Mouse (Mus musculus): Measurements from ENCODE around the gene Slc7a15.
A peak's percentile ranks its signal among the peaks of the same experiment; 100 is the strongest.

The Slc7a15 gene

DNA sequence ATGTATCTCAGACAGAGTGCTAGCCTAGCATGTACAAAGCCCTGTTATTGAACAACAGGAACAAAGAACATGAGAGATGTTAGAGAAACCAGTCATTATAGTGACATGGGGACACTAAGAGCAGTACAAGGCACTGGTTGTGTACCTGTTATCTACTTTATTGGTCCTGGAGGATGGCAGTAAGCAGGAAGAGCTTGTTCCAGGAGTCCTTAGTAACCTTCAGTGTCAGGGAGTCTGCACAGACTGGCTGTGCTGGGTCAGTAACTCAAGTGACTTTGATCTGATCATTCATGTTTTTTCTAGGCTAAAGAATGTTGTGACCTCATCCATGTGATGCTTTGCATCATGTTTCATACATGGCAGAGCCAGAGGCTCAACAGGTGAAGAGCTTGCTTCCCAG is 42.7 kb downstream of the Slc7a15 start:
- DNase-seq: no peak

DNA sequence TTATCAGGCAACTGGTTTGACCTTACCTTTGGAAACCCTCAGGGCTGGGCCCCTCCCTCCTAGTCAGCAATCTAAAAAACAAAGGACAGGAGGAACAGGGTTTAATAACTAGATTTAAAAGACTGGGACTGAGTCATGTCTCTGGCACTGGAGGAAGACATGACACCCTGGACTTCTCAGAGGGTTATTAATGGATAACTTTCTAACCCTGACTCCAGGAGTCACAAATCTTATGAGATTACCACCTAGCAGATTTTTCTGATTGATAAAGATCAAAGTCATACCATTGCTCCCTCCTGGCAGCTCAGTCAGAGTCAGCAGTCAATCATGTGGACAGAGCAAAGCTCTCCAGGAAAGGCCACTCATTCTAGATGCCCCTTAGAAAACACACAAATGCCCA is 43.4 kb downstream of the Slc7a15 start:
- DNase-seq: no peak

DNA sequence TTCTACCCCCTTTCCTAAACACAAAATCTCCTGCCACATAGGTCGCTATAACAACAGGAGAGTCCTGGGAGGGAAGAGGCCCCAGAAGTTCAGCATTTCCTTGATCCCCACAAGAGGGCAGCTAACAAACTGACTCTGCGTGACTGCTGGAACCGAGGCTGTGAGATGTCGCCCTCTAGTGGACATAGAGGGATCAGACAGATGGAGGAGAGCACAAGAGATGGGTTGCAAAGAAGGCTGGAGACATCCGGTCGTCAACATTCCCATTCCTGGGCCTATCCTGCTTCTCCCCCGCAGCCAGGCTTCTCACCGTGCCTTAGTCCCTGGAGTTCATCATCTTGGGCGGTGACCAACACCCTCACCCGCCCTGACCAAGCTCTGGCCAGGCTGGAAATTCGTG is 51.5 kb downstream of the Slc7a15 start:
- peak; percentile 94 for DNase-seq

DNA sequence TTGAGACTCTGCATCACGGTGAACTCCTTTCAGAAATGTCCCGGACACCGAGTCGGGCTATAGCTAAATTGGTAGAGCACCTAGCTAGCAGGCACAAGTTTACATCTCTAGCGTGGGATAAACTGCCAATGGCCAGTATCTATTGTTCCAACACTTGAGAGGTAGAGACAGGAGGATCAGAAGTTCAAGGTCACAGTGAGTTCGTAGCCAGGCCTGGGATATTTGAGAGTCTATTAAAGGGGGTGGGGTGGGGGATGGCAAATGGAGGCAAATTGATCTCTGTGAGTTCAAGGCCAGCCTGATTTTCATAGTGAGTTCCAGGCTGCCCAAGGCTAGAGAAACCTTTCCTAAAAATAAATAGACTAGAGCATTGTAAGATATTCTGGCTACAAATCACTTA is 52.1 kb downstream of the Slc7a15 start:
- peak; percentile 56 for DNase-seq

DNA sequence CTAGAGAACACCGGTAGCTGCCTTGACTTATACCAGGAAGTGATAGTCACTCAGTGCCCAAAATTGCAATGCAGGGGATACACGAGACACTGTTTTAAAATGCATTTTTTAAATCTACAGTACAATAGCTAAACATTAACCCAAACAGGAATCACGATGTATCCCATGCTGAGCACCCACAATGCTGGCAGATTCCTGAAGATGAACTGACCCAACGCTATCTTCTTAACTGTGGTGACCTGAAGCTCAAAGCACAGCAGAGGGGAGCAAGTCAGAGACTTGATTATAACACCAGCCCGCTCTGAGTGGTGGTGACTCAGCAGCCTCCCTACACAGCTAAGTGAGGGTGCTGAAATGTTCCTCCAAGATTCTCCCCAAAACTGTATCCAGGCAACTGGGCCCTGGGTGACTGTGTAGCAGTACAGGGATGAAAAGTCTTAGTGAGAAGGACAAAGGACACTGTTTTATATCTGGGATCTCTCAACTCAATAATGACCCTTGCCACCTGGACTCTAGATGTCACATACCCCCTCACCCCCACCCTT is 53.7 kb downstream of the Slc7a15 start:
- DNase-seq: peak; percentile 60

DNA sequence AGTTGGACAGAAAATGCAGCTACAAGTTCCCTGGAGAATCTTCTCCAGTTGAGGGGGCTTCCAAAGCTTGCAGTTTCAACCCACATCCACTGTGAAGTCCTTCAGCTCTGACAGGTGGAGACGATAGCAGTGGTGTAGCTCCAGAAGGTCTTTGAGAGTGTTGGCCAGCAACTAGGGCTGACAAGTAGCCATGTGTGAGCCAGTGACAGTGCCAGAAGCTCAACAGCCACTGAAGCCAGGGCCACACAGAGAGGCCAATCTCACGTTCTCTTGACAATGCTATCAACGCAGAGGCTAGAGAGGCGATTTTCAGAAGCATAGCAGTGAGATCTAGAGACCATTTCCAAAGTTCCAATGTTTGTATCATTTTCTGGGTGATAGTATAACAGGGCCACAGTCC is 56.5 kb downstream of the Slc7a15 start:
- DNase-seq: peak; percentile 62

DNA sequence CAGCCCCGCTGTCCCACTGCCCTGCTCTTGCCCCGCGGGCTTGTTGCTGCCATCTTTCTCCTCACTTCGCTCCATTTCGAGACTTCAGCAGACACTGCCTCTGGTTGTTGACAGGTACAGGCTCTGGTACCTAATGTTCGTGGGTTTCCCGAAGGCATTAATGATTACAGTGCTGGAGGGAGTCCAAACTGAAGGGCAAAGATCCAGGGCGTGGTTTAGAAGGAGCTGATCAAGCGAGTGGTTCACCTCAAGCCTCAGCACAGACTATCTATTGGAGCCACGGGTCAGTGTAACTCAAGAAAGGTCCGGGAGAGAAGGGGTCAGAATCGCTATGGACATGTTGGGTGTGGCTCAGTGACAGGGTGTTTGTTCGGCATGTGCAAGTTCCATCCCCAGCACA is 59.4 kb downstream of the Slc7a15 start:
- peak; percentile 81 for DNase-seq

DNA sequence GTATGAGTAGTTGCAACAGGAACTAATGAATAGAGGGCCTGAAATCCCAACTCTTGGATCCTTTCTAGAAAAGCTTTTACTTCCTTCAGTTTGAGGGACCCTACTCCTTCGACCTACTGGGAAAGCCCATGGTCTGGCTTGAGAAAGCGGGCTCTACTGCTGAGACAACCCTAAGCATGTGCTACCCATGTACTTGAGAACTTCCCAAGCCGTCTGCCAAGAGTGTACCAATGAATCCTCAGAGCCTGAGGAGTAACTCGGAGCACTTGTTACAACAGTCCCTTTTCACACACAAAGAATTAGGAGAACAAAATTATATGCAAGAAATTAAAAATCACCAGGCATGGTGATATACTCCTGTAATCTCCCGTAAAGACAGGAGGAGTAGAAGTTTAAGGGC is 61.6 kb downstream of the Slc7a15 start:
- peak; percentile 55 for DNase-seq

DNA sequence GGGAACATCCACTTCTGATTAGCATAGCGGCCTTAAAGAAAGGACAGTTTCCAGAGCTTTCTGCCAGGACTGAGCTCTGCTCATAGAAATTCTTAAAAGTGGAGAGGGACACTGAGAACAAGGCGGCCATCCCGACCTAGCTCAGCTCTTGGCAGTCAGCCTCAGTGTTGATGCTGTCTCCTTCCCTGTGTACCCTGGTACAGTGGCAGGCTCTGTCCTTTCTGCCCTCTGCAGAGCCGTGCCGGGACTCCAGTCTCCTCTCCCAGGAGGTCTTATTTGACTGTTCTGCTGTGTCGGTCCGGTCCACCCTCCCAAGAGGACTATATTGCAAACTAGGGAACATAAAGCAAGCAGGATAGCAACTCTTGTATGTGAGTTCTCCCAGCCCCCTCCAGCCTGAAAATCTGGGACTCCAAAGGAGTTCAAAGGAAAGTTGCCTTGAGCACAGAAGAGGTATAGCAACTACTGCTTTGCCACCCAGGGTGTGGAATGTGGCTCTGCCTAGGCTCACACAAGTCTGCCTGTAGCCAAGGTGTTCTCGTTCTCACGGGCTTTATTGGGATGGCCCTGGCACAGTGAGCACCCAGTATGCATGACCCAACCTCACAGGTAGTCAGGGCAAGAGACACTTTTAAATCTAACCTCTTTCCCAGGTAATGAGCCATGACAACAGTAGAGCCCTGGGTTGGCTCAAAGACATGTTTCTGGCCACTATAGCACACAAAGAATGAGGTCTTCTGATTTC is 62.5 kb downstream of the Slc7a15 start:
- DNase-seq: peak; percentile 71

DNA sequence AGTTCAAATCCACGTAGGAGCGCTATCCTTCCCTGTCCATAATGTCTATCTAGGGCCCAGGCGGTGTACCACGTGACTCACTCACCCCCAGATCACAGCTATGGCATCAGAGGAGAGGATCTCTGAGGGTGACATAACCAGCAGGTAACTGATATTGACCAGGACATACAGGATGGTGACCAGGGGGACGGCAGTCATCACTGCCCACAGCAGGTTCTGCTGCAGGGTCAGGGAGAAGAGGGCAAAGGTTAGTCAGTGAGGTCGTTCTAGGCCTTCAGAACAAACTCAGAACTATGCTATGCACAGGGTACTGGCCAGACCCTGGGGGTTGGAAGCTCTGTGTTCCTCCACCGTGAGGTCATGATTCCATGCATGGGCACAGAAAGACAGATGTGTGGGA is 63.3 kb downstream of the Slc7a15 start:
- DNase-seq: peak; percentile 66

DNA sequence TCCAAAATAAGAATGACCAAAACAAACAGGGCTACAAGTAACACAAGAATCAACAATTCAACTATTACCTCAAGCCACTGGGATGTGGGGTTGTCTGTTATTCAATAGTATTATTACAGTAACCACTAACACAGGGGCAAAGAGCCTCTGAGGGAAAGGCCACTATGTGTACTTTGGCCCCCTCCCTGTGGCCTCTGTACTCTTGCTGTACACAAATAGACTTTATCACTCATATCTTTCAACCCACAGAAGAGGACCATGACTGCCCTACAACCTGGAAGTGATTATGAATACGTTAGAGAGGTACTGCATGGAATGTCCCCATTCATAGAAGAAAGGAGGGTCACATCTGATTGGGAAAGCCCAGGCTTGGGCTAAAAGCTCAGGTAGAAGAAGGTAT is 64.0 kb downstream of the Slc7a15 start:
- no peak for DNase-seq

DNA sequence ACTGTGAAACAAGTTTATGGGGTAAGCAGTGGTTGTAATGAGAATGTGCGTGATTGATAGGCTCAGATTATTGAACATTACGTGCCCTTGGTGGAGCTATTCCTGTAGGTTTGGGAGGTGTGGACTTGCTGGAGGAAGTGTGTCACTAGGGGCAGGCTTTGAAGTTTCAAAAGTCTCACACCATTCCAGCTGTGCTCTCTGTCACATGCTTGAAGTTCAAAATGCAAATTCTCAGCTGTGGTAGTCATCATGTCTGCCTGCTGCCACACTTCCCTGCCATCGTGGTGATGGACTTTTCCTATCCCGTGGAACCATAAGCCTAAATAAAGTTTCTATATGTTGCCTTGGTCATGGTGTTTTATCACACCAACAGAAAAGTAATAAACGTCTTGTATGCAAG is 71.1 kb downstream of the Slc7a15 start:
- no peak for DNase-seq

DNA sequence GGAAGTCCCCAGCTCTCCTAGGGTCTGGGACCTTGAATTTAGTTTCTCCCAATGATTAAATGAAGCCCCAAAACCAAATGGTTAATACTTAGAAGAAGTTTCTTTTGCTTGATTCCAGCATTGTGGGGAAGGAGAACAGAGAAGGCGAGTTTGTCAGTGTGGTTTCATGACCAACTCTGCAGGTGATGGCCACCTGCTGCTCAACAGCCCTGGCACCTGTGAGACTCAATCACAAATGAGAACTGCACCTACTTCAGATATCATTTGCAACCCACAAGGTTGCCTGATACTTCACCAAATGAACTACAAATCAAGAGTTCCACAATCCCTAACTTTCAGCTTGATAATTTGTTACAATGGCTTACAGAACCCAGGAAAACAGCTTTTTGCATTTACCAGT is 71.7 kb downstream of the Slc7a15 start:
- DNase-seq: peak; percentile 50

DNA sequence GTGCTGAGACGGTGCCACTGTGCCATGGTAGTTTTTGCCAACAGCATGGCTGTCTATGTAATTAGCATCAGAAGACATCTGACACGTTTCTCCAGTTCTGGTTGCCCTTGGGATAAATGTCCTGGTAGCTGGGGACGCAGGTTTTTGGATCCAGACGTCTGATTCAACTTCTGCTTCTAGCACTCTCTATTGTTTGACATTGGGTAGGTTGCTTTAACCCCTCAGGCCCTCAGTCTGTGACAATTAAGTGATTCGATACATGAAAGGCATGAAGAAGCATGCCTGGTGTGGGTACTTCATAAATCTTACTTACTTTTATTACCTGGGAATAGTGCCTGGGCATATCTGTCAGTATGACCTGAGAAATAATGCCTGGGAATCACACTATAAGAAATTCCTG is 74.8 kb downstream of the Slc7a15 start:
- peak; percentile 78 for DNase-seq

DNA sequence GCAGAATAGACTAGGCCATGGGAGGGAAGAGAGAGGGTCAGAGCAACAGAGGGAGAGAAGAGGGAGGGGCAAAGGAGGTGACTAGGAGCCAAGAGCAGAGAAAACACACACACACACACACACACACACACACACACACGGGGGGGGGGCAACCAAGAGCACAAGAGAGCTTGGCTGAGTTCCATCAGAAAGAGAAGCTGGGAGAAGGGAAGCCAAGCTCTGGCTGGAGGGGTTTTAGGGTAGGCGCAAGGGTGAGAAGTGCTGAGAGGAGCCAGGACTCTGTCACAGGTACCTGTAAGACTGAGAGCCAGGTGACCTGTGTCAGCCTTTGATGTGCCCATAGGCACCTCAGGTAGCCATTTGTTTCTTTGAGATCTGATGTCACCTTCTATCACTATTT is 76.2 kb downstream of the Slc7a15 start:
- DNase-seq: peak; percentile 72

DNA sequence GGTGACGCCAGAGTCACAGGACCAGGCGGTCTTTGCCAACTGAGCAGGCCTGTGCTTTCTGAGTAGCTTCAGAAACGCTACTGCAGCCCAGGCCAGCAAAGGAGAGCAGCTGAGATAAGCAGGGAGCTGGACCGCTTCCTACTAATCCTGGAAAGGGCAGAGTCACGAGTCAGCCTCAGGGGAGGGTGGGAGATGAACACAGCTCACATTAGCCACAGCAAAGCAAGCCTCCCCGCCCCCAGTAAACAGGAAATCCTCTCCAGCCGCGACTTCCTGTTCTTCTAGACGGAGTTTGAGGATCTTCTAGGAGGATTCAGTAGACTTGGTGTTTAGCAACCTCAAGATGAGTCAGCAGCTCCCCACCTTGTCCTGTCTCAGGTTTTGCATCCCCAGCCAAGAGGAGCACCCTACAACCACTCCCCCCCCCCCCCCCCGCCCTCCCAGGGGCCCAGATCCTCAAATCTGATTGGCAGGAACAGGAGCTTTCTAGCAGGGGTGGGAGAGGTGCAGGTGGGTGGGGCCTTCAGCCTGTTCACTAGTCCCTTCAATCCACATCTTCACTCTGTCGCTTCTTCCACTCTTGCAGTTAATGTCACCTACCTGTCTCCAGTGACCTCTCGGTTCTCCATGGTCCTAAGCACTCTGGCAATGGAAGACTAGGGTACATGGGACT is 77.4 kb downstream of the Slc7a15 start:
- DNase-seq: peak; percentile 100

DNA sequence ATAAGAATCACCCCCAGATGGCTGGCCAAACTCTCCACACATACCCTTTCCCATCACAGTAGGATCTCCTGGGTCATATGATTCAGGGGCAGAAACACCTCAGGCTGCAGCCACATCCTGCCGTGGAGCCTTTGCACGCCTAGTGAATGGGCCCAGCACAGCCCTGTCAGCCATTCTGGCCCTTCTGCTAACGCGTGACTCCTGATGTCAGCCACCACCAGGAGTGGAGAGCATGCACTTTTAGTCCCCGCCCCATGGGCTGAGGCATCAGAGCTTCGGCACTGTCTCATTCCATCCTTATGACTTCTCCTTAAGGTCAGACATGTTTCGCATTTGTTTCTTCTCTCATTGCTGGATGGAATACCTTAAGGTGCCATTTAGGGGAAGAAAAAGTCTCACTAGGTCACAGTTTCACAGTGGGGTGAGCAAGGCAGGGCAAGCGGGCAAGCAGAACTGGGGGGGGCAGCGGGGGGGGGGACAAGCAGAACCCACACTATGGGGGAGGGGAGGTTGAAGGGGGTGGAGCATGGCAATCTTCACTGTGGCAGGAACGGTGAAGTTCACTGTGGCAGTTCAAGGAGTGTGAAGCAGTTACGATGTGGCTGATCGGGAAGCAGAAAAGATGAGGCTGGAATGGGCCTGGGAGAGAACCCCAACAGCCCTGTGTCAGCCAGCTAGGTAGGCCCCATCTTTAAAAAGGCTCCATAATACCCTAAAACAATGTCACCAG is 79.3 kb downstream of the Slc7a15 start:
- DNase-seq: peak; percentile 96

DNA sequence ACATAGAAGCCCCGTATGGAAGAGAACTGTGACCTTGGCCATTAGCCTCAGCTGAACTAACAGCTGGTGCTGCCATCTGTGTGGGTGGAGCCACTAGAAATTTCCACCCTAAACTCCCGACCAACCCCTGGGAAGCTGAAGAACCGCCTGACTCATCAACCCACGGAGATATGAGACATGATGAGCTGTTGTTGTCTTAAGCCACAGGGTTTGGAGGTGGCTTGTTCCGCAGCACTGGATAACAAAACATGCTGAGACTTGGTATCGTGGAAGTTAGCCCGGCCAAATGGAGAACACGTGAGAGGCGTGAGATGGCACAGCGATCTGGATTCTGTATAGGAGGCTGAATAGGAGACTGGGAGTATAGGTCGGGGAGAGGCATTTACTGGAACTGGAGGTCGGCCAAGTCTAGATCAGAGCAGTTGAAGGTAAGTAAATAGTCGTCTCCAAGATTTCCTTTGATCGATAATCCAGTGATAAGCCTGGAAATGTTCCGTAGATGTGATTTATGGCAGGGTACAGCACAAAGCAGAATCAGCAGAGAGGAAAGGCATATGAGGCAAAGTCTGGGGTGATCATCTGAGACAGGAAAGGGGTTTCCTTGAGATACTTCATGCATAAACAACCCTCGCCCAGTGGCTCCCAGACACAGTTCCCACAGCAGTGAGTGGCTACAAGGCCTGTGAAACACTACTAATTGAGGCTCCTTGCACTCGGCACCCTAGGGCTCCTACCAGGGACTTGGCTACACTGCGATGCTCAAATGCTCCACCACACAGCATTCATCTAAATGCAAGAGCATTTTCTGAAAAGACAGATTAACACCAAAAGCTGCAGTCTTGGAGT is 87.6 kb downstream of the Slc7a15 start:
- DNase-seq: peak; percentile 98

DNA sequence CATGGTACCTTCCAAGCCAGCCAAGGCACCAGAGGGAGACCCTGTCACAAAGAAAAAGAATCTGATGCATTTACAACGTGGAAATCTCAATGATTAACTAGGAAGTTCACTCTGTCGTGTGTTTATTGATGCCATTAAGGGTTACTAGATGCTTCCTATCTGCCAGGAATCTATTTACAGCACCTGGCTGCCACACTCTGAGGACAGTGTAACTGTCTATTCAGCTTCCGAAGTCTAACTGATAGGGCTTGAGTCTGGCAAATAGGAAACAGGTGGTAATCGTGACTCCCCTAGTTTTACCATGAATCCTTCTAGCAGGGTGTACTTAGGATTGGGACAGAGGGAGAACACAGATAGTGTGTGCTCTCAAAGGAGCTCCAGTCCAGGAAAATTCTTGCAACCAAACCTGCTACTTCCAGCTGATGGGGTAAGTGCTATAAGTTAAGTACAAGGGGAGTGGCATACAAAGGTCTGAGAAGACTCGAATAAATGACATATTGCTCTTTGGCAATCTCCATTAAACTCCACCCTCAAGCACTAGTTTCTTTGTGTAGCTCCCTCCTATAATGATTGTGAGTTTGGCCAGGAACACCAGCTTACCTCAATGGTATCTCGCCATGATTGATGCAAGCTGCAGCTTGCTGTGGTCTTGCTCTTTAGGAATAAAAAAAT is 88.4 kb downstream of the Slc7a15 start:
- peak; percentile 64 for DNase-seq

DNA sequence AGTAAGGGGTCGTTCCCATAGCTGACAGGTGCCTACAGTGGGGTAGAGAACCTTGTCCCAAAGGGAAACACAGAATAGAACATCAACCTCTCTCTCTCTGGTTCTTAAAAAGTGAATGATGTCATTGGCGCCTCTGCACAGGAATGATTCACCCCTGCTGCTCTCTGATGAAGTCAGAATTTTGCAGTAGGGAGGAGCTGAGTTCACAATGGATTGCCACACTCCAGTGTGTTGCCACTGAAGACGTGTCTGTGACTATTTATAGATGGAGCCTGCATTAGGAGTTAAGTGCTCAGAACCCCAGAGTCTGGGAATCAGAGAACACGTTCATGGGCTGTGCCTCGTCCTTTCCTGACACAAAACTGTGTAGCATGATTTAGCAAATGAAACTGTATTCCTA is 89.2 kb downstream of the Slc7a15 start:
- peak; percentile 96 for DNase-seq

DNA sequence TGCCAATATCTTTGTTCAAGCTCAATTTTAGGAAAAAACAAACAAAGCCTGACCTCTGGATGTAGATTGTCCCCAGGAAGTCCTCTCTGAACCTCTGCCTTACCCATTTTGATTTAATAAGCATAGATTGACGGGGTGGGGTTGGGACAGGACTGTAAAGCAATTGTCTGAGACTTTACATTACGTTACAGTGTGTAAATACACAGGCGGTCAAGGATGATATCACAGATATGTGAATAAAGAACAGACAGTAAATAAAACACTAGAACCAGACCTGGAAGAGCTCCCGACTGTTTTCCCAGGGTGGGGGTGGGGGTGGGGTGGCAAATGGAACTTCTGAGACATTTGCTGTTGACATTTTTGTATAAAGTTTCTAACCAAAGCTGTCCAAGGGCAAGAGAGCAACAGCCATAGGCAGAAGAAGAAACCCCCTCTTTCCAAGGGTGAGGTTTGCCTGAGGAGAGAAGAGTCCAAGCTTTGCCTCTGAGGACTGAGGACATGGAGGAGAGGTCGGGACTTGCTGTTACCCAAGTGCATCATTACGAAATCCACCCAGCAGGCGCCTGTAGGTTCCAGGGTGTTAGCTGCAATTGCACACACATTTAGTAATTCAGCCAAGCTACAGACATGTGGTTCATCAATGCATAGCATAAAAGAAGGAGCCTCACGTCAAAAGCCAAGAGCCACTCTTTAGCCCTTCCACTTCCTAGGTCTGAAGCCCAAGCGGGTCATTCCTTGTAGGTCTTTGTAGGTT is 91.7 kb downstream of the Slc7a15 start:
- peak; percentile 95 for DNase-seq
